Mouse (Mus musculus) forebrain, embryonic 10.5 days (tissue): ENCODE measurements around the gene Arhgap17. TPM values are rescaled to one million over a fixed set of nuclear protein-coding genes. Genes with fewer than 3 reads are reported as not detected.
A peak's percentile ranks its signal among the peaks of the same experiment; 100 is the strongest.

ENCODE experiments used
- DNase-seq: peaks from one replicate; pipeline ENCODE4 v3.0.0-alpha.2; 2017; ENCODE audit warnings: low spot score; ENCODE audit errors: extremely low spot score
- H3K27ac ChIP-seq: fragments of 300-500 bp; sonication (generic); 2 replicates; pipeline ENCODE4 v1.5.1; 2016; ENCODE audit warnings: mild to moderate bottlenecking
- H3K27me3 ChIP-seq: fragments of 300-500 bp; sonication (generic); 2 replicates; pipeline ENCODE4 v1.6.1; 2016; ENCODE audit warnings: mild to moderate bottlenecking; ENCODE audit not compliant: poor library complexity, severe bottlenecking
- H3K36me3 ChIP-seq: fragments of 300-500 bp; sonication (generic); replicated peaks from 2 replicates; pipeline ENCODE4 v1.6.1; 2016; ENCODE audit warnings: mild to moderate bottlenecking, moderate library complexity
- H3K4me1 ChIP-seq: fragments of 300-500 bp; sonication (generic); 2 replicates; pipeline ENCODE4 v1.6.1; 2016
- H3K4me3 ChIP-seq: fragments of 300-500 bp; sonication (generic); 2 replicates; pipeline ENCODE4 v1.5.1; 2016; ENCODE audit warnings: mild to moderate bottlenecking, moderate library complexity
- H3K9me3 ChIP-seq: fragments of 300-500 bp; sonication (generic); 2 replicates; pipeline ENCODE4 v1.6.1; 2016; ENCODE audit warnings: mild to moderate bottlenecking, moderate library complexity
- WGBS: fragments of 180-500 bp; shearing (Covaris S2); methylation state at CpG from one replicate; pipeline ENCODE4 v1.1.7; 2016; 5-methylcytosine and 5-hydroxymethylcytosine counted together
- polyA plus RNA-seq: library from polyadenylated mRNA; unstranded; fragments of >200 nt; fragmentation: Nextera tagmentation; extraction: Ambion mirVana; gene quantifications from 2 replicates; pipeline ENCODE4 v1.2.1, GENCODE M21; 2016

The Arhgap17 gene
- 27.5 and 27.7 TPM in 2 replicates for polyA plus RNA-seq

- WGBS = under 1% methylated on average over 64 of the region's 64 CpGs
- no peaks in the 10 kb centered on the region for H3K27me3 ChIP-seq
- H3K4me1 ChIP-seq = peaks cover 45% of the 10 kb centered on the region
- H3K4me3 ChIP-seq = peak within 1 kb of the TSS; percentile 77
- H3K9me3 ChIP-seq = peaks cover 6% of the 10 kb centered on the region; the same call in 1 of the 2 replicates
- DNase-seq = peak; percentile 97
- peak within 1 kb of the TSS; percentile 91 for H3K27ac ChIP-seq
- H3K36me3 ChIP-seq = peaks cover 3% of the 10 kb centered on the region; the same call in 1 of the 2 replicates
Observed at GRCm38 (mm10) chr7:123369759-123370481, at the start of gene Arhgap17, which contains the start of gene Lcmt1. Arhgap17 (minus strand) TSS chr7:123369915. Lcmt1 (plus strand) TSS chr7:123369784.

GRCm38 (mm10) chr7:123417661-123418060 lies 47.9 kb upstream of the Arhgap17 start:
- no peak overlapping the region for H3K4me3 ChIP-seq
- no peaks in the 10 kb centered on the region for H3K9me3 ChIP-seq
- no peaks in the 10 kb centered on the region for H3K27me3 ChIP-seq
- no peak overlapping the region for H3K27ac ChIP-seq
- peaks cover 60% of the 10 kb centered on the region for H3K36me3 ChIP-seq
- DNase-seq = no peak
- no peaks in the 10 kb centered on the region for H3K4me1 ChIP-seq
- 93% methylated on average over 3 of the region's 3 CpGs for WGBS

GRCm38 (mm10) chr7:123416803-123417202 lies 47.1 kb upstream of the Arhgap17 start:
- no peaks in the 10 kb centered on the region for H3K27me3 ChIP-seq
- no peaks in the 10 kb centered on the region for H3K9me3 ChIP-seq
- H3K36me3 ChIP-seq = peaks cover 58% of the 10 kb centered on the region
- no peak for DNase-seq
- H3K4me3 ChIP-seq = no peak overlapping the region
- WGBS = 86% methylated on average over 4 of the region's 4 CpGs
- H3K4me1 ChIP-seq = no peaks in the 10 kb centered on the region
- H3K27ac ChIP-seq = no peak overlapping the region

GRCm38 (mm10) chr7:123412143-123412542 lies 42.4 kb upstream of the Arhgap17 start:
- no peak overlapping the region for H3K27ac ChIP-seq
- H3K27me3 ChIP-seq = no peaks in the 10 kb centered on the region
- H3K4me1 ChIP-seq = no peaks in the 10 kb centered on the region
- H3K4me3 ChIP-seq = no peak overlapping the region
- H3K36me3 ChIP-seq = peaks cover 33% of the 10 kb centered on the region
- 89% methylated on average over 3 of the region's 3 CpGs for WGBS
- DNase-seq = no peak
- no peaks in the 10 kb centered on the region for H3K9me3 ChIP-seq

GRCm38 (mm10) chr7:123411109-123411508 lies 41.4 kb upstream of the Arhgap17 start:
- Histone ChIP-seq H3K4me3 (no peak overlapping the region), H3K36me3 (peaks cover 31% of the 10 kb centered on the region), H3K27ac (no peak overlapping the region), H3K4me1 (no peaks in the 10 kb centered on the region), H3K27me3 (no peaks in the 10 kb centered on the region), H3K9me3 (no peaks in the 10 kb centered on the region)
- no peak for DNase-seq
- 93% methylated on average over 1 of the region's 1 CpGs for WGBS

GRCm38 (mm10) chr7:123410502-123410901 lies 40.8 kb upstream of the Arhgap17 start:
- DNase-seq = no peak
- no peaks in the 10 kb centered on the region for H3K4me1 ChIP-seq
- H3K27me3 ChIP-seq = no peaks in the 10 kb centered on the region
- 94% methylated on average over 7 of the region's 7 CpGs for WGBS
- H3K4me3 ChIP-seq = no peak overlapping the region
- peaks cover 34% of the 10 kb centered on the region for H3K36me3 ChIP-seq
- H3K27ac ChIP-seq = no peak overlapping the region
- no peaks in the 10 kb centered on the region for H3K9me3 ChIP-seq

GRCm38 (mm10) chr7:123406988-123407387 lies 37.3 kb upstream of the Arhgap17 start:
- H3K9me3 ChIP-seq = no peaks in the 10 kb centered on the region
- WGBS = 88% methylated on average over 4 of the region's 4 CpGs
- no peaks in the 10 kb centered on the region for H3K4me1 ChIP-seq
- H3K36me3 ChIP-seq = peaks cover 47% of the 10 kb centered on the region
- no peak overlapping the region for H3K4me3 ChIP-seq
- no peak for DNase-seq
- H3K27ac ChIP-seq = no peak overlapping the region
- no peaks in the 10 kb centered on the region for H3K27me3 ChIP-seq

GRCm38 (mm10) chr7:123405619-123406018 lies 35.9 kb upstream of the Arhgap17 start:
- no peaks in the 10 kb centered on the region for H3K4me1 ChIP-seq
- DNase-seq = no peak
- H3K36me3 ChIP-seq = peaks cover 48% of the 10 kb centered on the region
- H3K27ac ChIP-seq = no peak overlapping the region
- H3K27me3 ChIP-seq = no peaks in the 10 kb centered on the region
- no peak overlapping the region for H3K4me3 ChIP-seq
- H3K9me3 ChIP-seq = no peaks in the 10 kb centered on the region
- WGBS = 87% methylated on average over 3 of the region's 3 CpGs

- Histone ChIP-seq H3K27ac (no peak overlapping the region), H3K4me1 (no peaks in the 10 kb centered on the region), H3K27me3 (no peaks in the 10 kb centered on the region), H3K9me3 (no peaks in the 10 kb centered on the region), H3K36me3 (peaks cover 52% of the 10 kb centered on the region), H3K4me3 (no peak overlapping the region)
- DNase-seq = no peak
- 97% methylated on average over 6 of the region's 6 CpGs for WGBS
Observed at GRCm38 (mm10) chr7:123404198-123404597, 34.5 kb upstream of the Arhgap17 start.

GRCm38 (mm10) chr7:123401121-123401520 lies 31.4 kb upstream of the Arhgap17 start:
- Histone ChIP-seq H3K36me3 (peaks cover 52% of the 10 kb centered on the region), H3K9me3 (no peaks in the 10 kb centered on the region), H3K4me1 (no peaks in the 10 kb centered on the region), H3K4me3 (no peak overlapping the region), H3K27me3 (no peaks in the 10 kb centered on the region), H3K27ac (no peak overlapping the region)
- no peak for DNase-seq
- 81% methylated on average over 3 of the region's 3 CpGs for WGBS

GRCm38 (mm10) chr7:123399286-123399685 lies 29.6 kb upstream of the Arhgap17 start:
- H3K36me3 ChIP-seq = peaks cover 38% of the 10 kb centered on the region
- no peak for DNase-seq
- H3K4me1 ChIP-seq = no peaks in the 10 kb centered on the region
- WGBS = 88% methylated on average over 4 of the region's 4 CpGs
- H3K27ac ChIP-seq = no peak overlapping the region
- no peak overlapping the region for H3K4me3 ChIP-seq
- no peaks in the 10 kb centered on the region for H3K9me3 ChIP-seq
- no peaks in the 10 kb centered on the region for H3K27me3 ChIP-seq

GRCm38 (mm10) chr7:123398828-123399227 lies 29.1 kb upstream of the Arhgap17 start:
- Histone ChIP-seq H3K27me3 (no peaks in the 10 kb centered on the region), H3K4me3 (no peak overlapping the region), H3K27ac (no peak overlapping the region), H3K9me3 (no peaks in the 10 kb centered on the region), H3K36me3 (peaks cover 34% of the 10 kb centered on the region), H3K4me1 (no peaks in the 10 kb centered on the region)
- peak; percentile 21 for DNase-seq
- 30% methylated on average over 7 of the region's 7 CpGs for WGBS

- H3K27ac ChIP-seq = no peak overlapping the region
- H3K27me3 ChIP-seq = no peaks in the 10 kb centered on the region
- no peaks in the 10 kb centered on the region for H3K9me3 ChIP-seq
- H3K4me3 ChIP-seq = no peak overlapping the region
- DNase-seq = no peak
- H3K36me3 ChIP-seq = peaks cover 35% of the 10 kb centered on the region
- no peaks in the 10 kb centered on the region for H3K4me1 ChIP-seq
- WGBS = 92% methylated on average over 8 of the region's 8 CpGs
Observed at GRCm38 (mm10) chr7:123397931-123398330, 28.2 kb upstream of the Arhgap17 start.
